Comparison of ENCODE assay signal across 9 mouse cellular contexts in genomic region chr9:111438904-111439835, GRCm38 (mm10). TPM values are rescaled to one million over a fixed set of nuclear protein-coding genes. Genes with fewer than 3 reads are reported as not detected.
A peak's percentile ranks its signal among the peaks of the same experiment; 100 is the strongest.
DNase-seq lines count a peak whose midpoint lies in the region; ATAC-seq and TF ChIP-seq lines count a peak whose summit lies in the region.
"Had no signal": no experiment of that assay in that cellular context is flagged by ENCODE, and none has a peak within 500 bp of the region (broad histone marks: within the 10 kb centered on the region; RNA-seq: fewer than 3 reads in every experiment).

Dclk3 (plus strand) TSS chr9:111439081.

- DNase-seq in frontal cortex, postnatal 36 days (ENCODE audit: low spot score in 2 of 2): no peak
- peak; percentile 13 to 14 for DNase-seq in adrenal gland, postnatal 4 days (ENCODE audit: low spot score in 2 of 2)
- DNase-seq in kidney, adult 8-10 months: peak; percentile 65 to 76
- DNase-seq in liver, embryonic 14.5 days (ENCODE audit: low read depth in 3 of 3, low spot score in 3 of 3): no peak
- no peak for DNase-seq in spleen, postnatal 36 days (ENCODE audit: low spot score in 2 of 2)

- H3K36me3 ChIP-seq in liver, embryonic 14.5 days (replicated peaks; ENCODE audit: control insufficient read depth, insufficient read depth, low read depth): no peaks in the 10 kb centered on the region
- H3K36me3 ChIP-seq in neural tube, embryonic 12.5 days: no peaks in the 10 kb centered on the region

- no peak within 1 kb of the TSS for H3K27ac ChIP-seq in liver, embryonic 14.5 days
- H3K27ac ChIP-seq in neural tube, embryonic 12.5 days: no peak within 1 kb of the TSS

- H3K9ac ChIP-seq in liver, embryonic 14.5 days (replicated peaks): no peak within 1 kb of the TSS
- peak within 1 kb of the TSS; percentile 59 for H3K9ac ChIP-seq in neural tube, embryonic 12.5 days

- H3K4me3 ChIP-seq in liver, embryonic 14.5 days (ENCODE audit: insufficient read depth in 1 of 2, low read depth in 2 of 2, low read length in 2 of 2): peak within 1 kb of the TSS in 1 of 2 experiments; percentile 32; a peak in 3 of 4 replicates
- peak within 1 kb of the TSS; percentile 48 for H3K4me3 ChIP-seq in neural tube, embryonic 12.5 days

- peak; percentile 24; the same call in 1 of the 2 replicates for ATAC-seq in frontal cortex, adult (ENCODE audit: low TSS enrichment)
- peak; percentile 82 for ATAC-seq in granulocyte monocyte progenitor cell, adult 5-6 weeks (replicated peaks; ENCODE audit: poor library complexity, severe bottlenecking)
- ATAC-seq in liver, embryonic 14.5 days (ENCODE audit: insufficient read depth): no peak
- peak; percentile 73 for ATAC-seq in neural tube, embryonic 12.5 days (ENCODE audit: low FRiP score, low read depth)

- peak within 1 kb of the TSS; percentile 51 for H3K4me2 ChIP-seq in liver, embryonic 14.5 days (ENCODE audit: low read depth)
- H3K4me2 ChIP-seq in neural tube, embryonic 12.5 days (replicated peaks): peak within 1 kb of the TSS; percentile 82

- no peaks in the 10 kb centered on the region for H3K9me3 ChIP-seq in liver, embryonic 14.5 days (ENCODE audit: control insufficient read depth, low read length)
- no peaks in the 10 kb centered on the region for H3K9me3 ChIP-seq in neural tube, embryonic 12.5 days

- TF ChIP-seq CTCF in liver, embryonic 14.5 days (IDR thresholded peaks at IDR 0.05; ENCODE audit: low read depth): no peak

- WGBS in liver, embryonic 14.5 days (ENCODE audit: insufficient replicate concordance): 7% methylated on average over 33 of the region's 57 CpGs
- 3% methylated on average over 54 of the region's 57 CpGs for WGBS in neural tube, embryonic 12.5 days

- no peaks in the 10 kb centered on the region for H3K4me1 ChIP-seq in liver, embryonic 14.5 days (replicated peaks; ENCODE audit: control insufficient read depth in 2 of 2, insufficient read depth in 2 of 2, low read length in 1 of 2)
- H3K4me1 ChIP-seq in neural tube, embryonic 12.5 days: peaks cover 7% of the 10 kb centered on the region; the same call in 1 of the 2 replicates

- no peak for TF ChIP-seq EP300 in liver, embryonic 14.5 days (IDR thresholded peaks at IDR 0.05; ENCODE audit: low read depth)

- peaks cover 21% of the 10 kb centered on the region for H3K27me3 ChIP-seq in liver, embryonic 14.5 days (ENCODE audit: control insufficient read depth, insufficient read depth, low read length)
- H3K27me3 ChIP-seq in neural tube, embryonic 12.5 days (replicated peaks): peaks cover 22% of the 10 kb centered on the region

RNA-seq across cellular contexts. Expression of gene Dclk3, which starts in this region (rescaled TPM):
- 1 to 10 TPM; 1.5 to 3.4 TPM for total RNA-seq in adrenal gland, postnatal 4 days (2021)
- total RNA-seq in granulocyte monocyte progenitor cell, adult 5-6 weeks (2014; fragmentation: Nextera tagmentation): not detected in 2 replicates
- total RNA-seq in granulocyte monocyte progenitor cell, adult 5-6 weeks (2017): not detected in 2 replicates
- 0.02 TPM in 1 of 2 replicates, not detected in the other for polyA plus RNA-seq in liver, embryonic 14.5 days (2012; rRNA removed)
- 0.03 TPM in 1 of 2 replicates, not detected in the other for polyA plus RNA-seq in liver, embryonic 14.5 days (2014; fragmentation: Nextera tagmentation; extraction: Ambion mirVana)
- polyA plus RNA-seq in neural tube, embryonic 12.5 days (2016; fragmentation: Nextera tagmentation; extraction: Ambion mirVana): 6.7 and 7.6 TPM in 2 replicates
- polyA plus RNA-seq: C2C12 had no signal

Comparison
In these comparisons a context has a peak if more than half of its experiments do, and no peak if none do; other contexts are left out.
1. Peak in ATAC-seq in granulocyte monocyte progenitor cell, adult 5-6 weeks; RNA of the gene not detected or under 1 TPM.
2. DNase-seq: peak in adrenal gland, postnatal 4 days (2 of 2) and kidney, adult 8-10 months (2 of 2); none in frontal cortex, postnatal 36 days (0 of 2), liver, embryonic 14.5 days (0 of 3) and spleen, postnatal 36 days (0 of 2).